Mouse (Mus musculus) monocyte, adult 5-6 weeks (primary cell): ENCODE results near the gene Foxj1. TPM values are rescaled to one million over a fixed set of nuclear protein-coding genes. Genes with fewer than 3 reads are reported as not detected.
"Not testable (repeated sequence)": the region's sequence is repeated elsewhere in the genome, so short reads cannot be mapped to it uniquely, and the experiment has no call there.

Experiments
- ATAC-seq: fragments of 153-309, 156-312 bp; replicated peaks from 2 replicates; pipeline ENCODE4 v1.8.0; 2017; ENCODE audit warnings: mild to moderate bottlenecking; ENCODE audit not compliant: low TSS enrichment, insufficient number of reproducible peaks, severe bottlenecking, poor library complexity, low FRiP score
- total RNA-seq: library from RNA; stranded (forward); fragments of 200-1000, 200-491, 200-594 nt; gene quantifications from 3 replicates; pipeline ENCODE4 v1.2.3, GENCODE M21; 2017

The Foxj1 gene
- total RNA-seq, result 0.19 to 0.39 TPM in 2 of 3 replicates, not detected in the other

GRCm38 (mm10) chr11:116335244-116336036 lies at the start of gene Foxj1:
Gene Foxj1, minus strand, starts transcription at chr11:116335399.
- peak; percentile 96 for ATAC-seq

GRCm38 (mm10) chr11:116384171-116384570 lies 49.0 kb upstream of the Foxj1 start:
- no peak for ATAC-seq

- not testable (repeated sequence) for ATAC-seq
Measured at GRCm38 (mm10) chr11:116383070-116383469, 47.9 kb upstream of the Foxj1 start.

- ATAC-seq, result no peak
Measured at GRCm38 (mm10) chr11:116380767-116381166, 45.6 kb upstream of the Foxj1 start.

GRCm38 (mm10) chr11:116379530-116379929 lies 44.3 kb upstream of the Foxj1 start:
- ATAC-seq, result no peak

- 0 out of 2 replicates have a peak, but pooled peaks have one; percentile 56 for ATAC-seq
Measured at GRCm38 (mm10) chr11:116376945-116377661, 41.9 kb upstream of the Foxj1 start.

- no peak for ATAC-seq
Measured at GRCm38 (mm10) chr11:116371894-116372450, 36.8 kb upstream of the Foxj1 start.

GRCm38 (mm10) chr11:116369633-116370032 lies 34.4 kb upstream of the Foxj1 start:
- no peak for ATAC-seq

- ATAC-seq, result no peak
Measured at GRCm38 (mm10) chr11:116369051-116369450, 33.9 kb upstream of the Foxj1 start.

GRCm38 (mm10) chr11:116368116-116368515 lies 32.9 kb upstream of the Foxj1 start:
- ATAC-seq, result peak; percentile 96

GRCm38 (mm10) chr11:116366647-116367046 lies 31.4 kb upstream of the Foxj1 start:
- ATAC-seq, result no peak

- ATAC-seq, result no peak
Measured at GRCm38 (mm10) chr11:116366124-116366523, 30.9 kb upstream of the Foxj1 start.

- ATAC-seq, result no peak
Measured at GRCm38 (mm10) chr11:116365432-116365831, 30.2 kb upstream of the Foxj1 start.

- no peak for ATAC-seq
Measured at GRCm38 (mm10) chr11:116362015-116362414, 26.8 kb upstream of the Foxj1 start.

- ATAC-seq, result not testable (repeated sequence)
Measured at GRCm38 (mm10) chr11:116360915-116361314, 25.7 kb upstream of the Foxj1 start.

- ATAC-seq, result no peak
Measured at GRCm38 (mm10) chr11:116359652-116360051, 24.5 kb upstream of the Foxj1 start.

GRCm38 (mm10) chr11:116358926-116359637 lies 23.9 kb upstream of the Foxj1 start:
- no peak for ATAC-seq

- ATAC-seq, result no peak
Measured at GRCm38 (mm10) chr11:116354521-116354920, 19.3 kb upstream of the Foxj1 start.

- ATAC-seq, result no peak
Measured at GRCm38 (mm10) chr11:116353535-116353934, 18.3 kb upstream of the Foxj1 start.
